Mouse (Mus musculus) layer of hippocampus, adult 18-20 months (tissue): ENCODE measurements around the gene Rhox4a. TPM values are rescaled to one million over a fixed set of nuclear protein-coding genes. Genes with fewer than 3 reads are reported as not detected.
"Not testable (repeated sequence)": the region's sequence is repeated elsewhere in the genome, so short reads cannot be mapped to it uniquely, and the experiment has no call there.

Source experiments
- DNase-seq, 2 experiments: peaks; one replicate each; pipeline ENCODE4 v3.0.0; 2022; ENCODE audit warnings: low spot score in 2 of 2
- long read RNA-seq: library from polyadenylated mRNA; stranded (forward); transcript quantifications from one replicate; pipeline ENCODE4 v2.0.0, GENCODE M21; 2021
- total RNA-seq, 2 experiments: library from RNA; stranded (reverse); gene quantifications; 2 replicates each; pipeline ENCODE4 v1.2.3; 2021

The Rhox4a gene
- total RNA-seq, result not detected
- long read RNA-seq, result 0 reads

- not testable (repeated sequence) for DNase-seq
Measured at GRCm38 (mm10) chrX:37265038-37265437, at the start of gene Rhox4a. Gene Rhox4a, plus strand, starts transcription at chrX:37265338.

- DNase-seq, result not testable (repeated sequence)
Measured at GRCm38 (mm10) chrX:37222158-37222557, 43.0 kb upstream of the Rhox4a start, which contains the start of gene Rhox1. Gene Rhox1, minus strand, starts transcription at chrX:37222258.

GRCm38 (mm10) chrX:37244676-37245075 lies 20.5 kb upstream of the Rhox4a start, which contains the start of gene Rhox2a:
Gene Rhox2a, plus strand, starts transcription at chrX:37244976.
- DNase-seq, result not testable (repeated sequence)

GRCm38 (mm10) chrX:37249619-37250018 lies 15.5 kb upstream of the Rhox4a start, which contains the start of gene Rhox3a:
Gene Rhox3a, plus strand, starts transcription at chrX:37249919.
- DNase-seq, result not testable (repeated sequence)

Other genes starting within 250 kb of the Rhox4a start
- gene Sowahd, start 216.5 kb upstream of the Rhox4a start, total RNA-seq, result not detected
- gene Rpl39, start 179.9 kb upstream of the Rhox4a start, total RNA-seq, result 100 to 1,000 TPM; 252 to 254 TPM
- 10 to 100 TPM; 18.4 to 18.9 TPM for gene Upf3b, start 155.0 kb upstream of the Rhox4a start, total RNA-seq
- 10 to 100 TPM; 12.5 to 14.8 TPM for gene Nkap, start 138.5 kb upstream of the Rhox4a start, total RNA-seq
- gene Akap14, start 96.5 kb upstream of the Rhox4a start, total RNA-seq, result under 1 TPM; 0.30 TPM
- gene Ndufa1, start 74.2 kb upstream of the Rhox4a start, total RNA-seq, result 100 to 1,000 TPM; 209 to 223 TPM
- 1 to 10 TPM; 7.3 to 8.4 TPM for gene Rnf113a1, start 74.1 kb upstream of the Rhox4a start, total RNA-seq
- not detected for gene Gm9, start 54.3 kb upstream of the Rhox4a start, total RNA-seq
- gene Rhox1, start 43.1 kb upstream of the Rhox4a start, total RNA-seq, result not detected
- not detected for gene Rhox2a, start 20.4 kb upstream of the Rhox4a start, total RNA-seq
- not detected for gene Rhox3a, start 15.4 kb upstream of the Rhox4a start, total RNA-seq
- gene Rhox3a2, start 114.7 kb downstream of the Rhox4a start, total RNA-seq, result not detected
- not detected for gene Rhox4a2, start 125.5 kb downstream of the Rhox4a start, total RNA-seq
- not detected for gene Rhox2b, start 146.7 kb downstream of the Rhox4a start, total RNA-seq
- not detected for gene Rhox4b, start 167.2 kb downstream of the Rhox4a start, total RNA-seq
- not detected for gene Rhox2c, start 188.3 kb downstream of the Rhox4a start, total RNA-seq
- gene Rhox3c, start 193.2 kb downstream of the Rhox4a start, total RNA-seq, result not detected
- not detected for gene Rhox4c, start 215.0 kb downstream of the Rhox4a start, total RNA-seq
- gene Rhox2d, start 228.1 kb downstream of the Rhox4a start, total RNA-seq, result not detected
- not detected for gene Rhox4d, start 249.0 kb downstream of the Rhox4a start, total RNA-seq